Mouse (Mus musculus): ENCODE results near the gene Aire.

- TF ChIP-seq POLR2A (IDR thresholded peaks at IDR 0.05; ENCODE audit: borderline replicate concordance, extremely low read depth, low read depth, low read length) (no peak), CTCF (IDR thresholded peaks at IDR 0.05; ENCODE audit: insufficient read depth, low read length) (no peak)
These were observed 48.7 kb upstream of the Aire start for GRCm38 (mm10) chr10:78091865-78092724.

All from lung, adult 2 months (tissue).